Mouse (Mus musculus) 416B (cell line): Measurements from ENCODE around the gene Zfp968.
"Not testable (repeated sequence)": the region's sequence is repeated elsewhere in the genome, so short reads cannot be mapped to it uniquely, and the experiment has no call there.

Source experiments
- DNase-seq: peaks from one replicate; pipeline ENCODE4 v3.0.0; 2011; ENCODE audit warnings: low read depth

Gene Zfp968

DNA sequence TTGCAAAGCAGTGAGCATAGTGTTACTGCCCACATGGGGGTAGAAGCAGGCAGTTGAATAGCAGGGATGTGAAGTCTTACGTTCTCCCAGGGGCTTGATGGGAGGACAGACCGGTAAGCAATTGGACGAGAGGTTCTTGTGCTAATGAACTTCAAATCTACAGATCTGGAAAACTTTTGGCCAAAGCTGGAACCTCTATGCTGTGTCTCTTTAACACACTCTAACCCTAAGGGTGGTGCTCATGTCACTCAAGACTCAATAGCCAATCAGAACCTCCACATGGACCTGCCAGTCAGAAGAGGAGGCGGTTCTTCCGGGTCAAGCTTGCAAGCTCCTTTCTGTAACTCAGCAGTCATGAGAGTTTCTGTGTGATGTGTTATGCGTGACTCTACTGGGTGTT lies at the start of gene Zfp968:
Gene Zfp968 (plus strand): TSS at position 301 of the 400 bp plus-strand sequence.
- DNase-seq: not testable (repeated sequence)

GRCm38 (mm10) chr2:175338097-175338496 lies 34.1 kb upstream of the Zfp968 start, which contains the start of gene Gm4631:
Gm4631 (minus strand) TSS chr2:175338197.
- DNase-seq: not testable (repeated sequence)
